Mouse (Mus musculus) kidney, adult 2 months (tissue): ENCODE data around the gene Atrip.

Experiments used
- CTCF ChIP-seq: fragments of 200-500 bp; conservative IDR thresholded peaks from 2 replicates; pipeline ENCODE4 v1.5.1; 2011; ENCODE audit warnings: low read depth, mild to moderate bottlenecking, control low read depth, low read length, moderate library complexity, mixed read lengths; ENCODE audit not compliant: insufficient read depth, insufficient read length
- POLR2A ChIP-seq: fragments of 200-500 bp; IDR thresholded peaks from one replicate; pipeline ENCODE4 v1.6.1; 2011; ENCODE audit warnings: low read depth, low read length, control low read depth

DNA sequence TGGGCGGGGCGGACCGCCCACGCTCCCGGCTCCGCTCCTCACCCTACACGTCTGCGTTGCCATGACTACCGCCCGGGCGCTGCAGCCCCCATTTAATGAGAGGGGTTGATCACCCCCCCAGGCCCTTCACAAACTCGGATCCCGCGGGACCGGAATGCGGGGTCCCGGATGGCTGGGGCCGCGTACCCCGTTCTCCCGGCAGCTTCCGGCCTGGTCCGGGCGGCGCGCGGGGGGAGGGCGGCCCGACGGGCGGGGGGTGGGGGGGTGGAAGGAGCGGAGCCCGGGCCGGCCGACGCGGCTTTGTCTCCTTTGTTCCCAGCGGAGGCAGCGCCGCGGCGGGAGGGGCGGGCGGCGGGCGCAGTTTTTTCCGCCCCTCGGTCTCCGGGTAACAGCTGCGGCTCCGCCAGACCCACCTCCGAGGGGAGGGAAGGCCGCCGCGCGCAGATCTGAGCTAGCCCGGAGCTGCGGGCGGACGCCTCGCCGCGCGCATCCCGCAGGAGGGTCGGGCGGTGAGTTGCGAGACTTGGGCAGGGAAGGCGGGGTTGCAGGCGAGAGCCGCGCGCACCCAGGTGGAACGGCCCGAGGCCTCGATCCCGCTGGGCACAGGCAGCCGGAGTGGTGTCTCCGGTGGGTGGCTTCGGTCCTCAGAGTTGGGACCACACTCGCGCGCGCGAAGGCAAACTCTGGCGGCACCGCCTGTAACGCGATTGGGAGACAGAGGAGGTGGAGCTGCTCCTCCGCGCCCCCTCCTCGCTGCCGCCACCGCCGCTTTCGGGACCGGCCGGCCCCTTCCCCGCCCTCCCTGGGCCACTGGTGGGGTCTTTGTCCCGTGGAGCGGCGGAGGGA, 21.4 kb upstream of the Atrip start, which contains the start of gene Plxnb1:
- TF ChIP-seq POLR2A: peak; percentile 25
- TF ChIP-seq CTCF: no peak
